Mouse (Mus musculus) brain, embryonic 14.5 days (tissue): ENCODE measurements around the gene Vmn2r70.

Experiments used
- CTCF ChIP-seq: fragments of 200-500 bp; IDR thresholded peaks from 2 replicates; pipeline ENCODE4 v1.5.1; 2012; ENCODE audit warnings: inconsistent platforms, mild to moderate bottlenecking, moderate library complexity, borderline replicate concordance; ENCODE audit not compliant: insufficient read depth, insufficient read length; ENCODE audit errors: extremely low read depth
- POLR2A ChIP-seq: fragments of 200-500 bp; IDR thresholded peaks from 2 replicates; pipeline ENCODE4 v1.6.1; 2012; ENCODE audit warnings: mild to moderate bottlenecking, inconsistent platforms, borderline replicate concordance; ENCODE audit not compliant: poor library complexity, insufficient read depth, insufficient read length, severe bottlenecking; ENCODE audit errors: extremely low read depth

- no peak for TF ChIP-seq CTCF
- no peak for TF ChIP-seq POLR2A
Observed at GRCm38 (mm10) chr7:85542108-85542507, 26.9 kb downstream of the Vmn2r70 start.
